Mouse (Mus musculus) B cell, adult (primary cell): ENCODE results near the gene Dlx5. TPM values are rescaled to one million over a fixed set of nuclear protein-coding genes. Genes with fewer than 3 reads are reported as not detected.

ENCODE experiments used
- total RNA-seq: library from RNA; stranded (reverse); gene quantifications from 4 replicates; pipeline ENCODE4 v1.2.4, GENCODE M21; 2023; ENCODE audit not compliant: inconsistent age

The Dlx5 gene
- total RNA-seq, result not detected in 4 replicates

DNA sequence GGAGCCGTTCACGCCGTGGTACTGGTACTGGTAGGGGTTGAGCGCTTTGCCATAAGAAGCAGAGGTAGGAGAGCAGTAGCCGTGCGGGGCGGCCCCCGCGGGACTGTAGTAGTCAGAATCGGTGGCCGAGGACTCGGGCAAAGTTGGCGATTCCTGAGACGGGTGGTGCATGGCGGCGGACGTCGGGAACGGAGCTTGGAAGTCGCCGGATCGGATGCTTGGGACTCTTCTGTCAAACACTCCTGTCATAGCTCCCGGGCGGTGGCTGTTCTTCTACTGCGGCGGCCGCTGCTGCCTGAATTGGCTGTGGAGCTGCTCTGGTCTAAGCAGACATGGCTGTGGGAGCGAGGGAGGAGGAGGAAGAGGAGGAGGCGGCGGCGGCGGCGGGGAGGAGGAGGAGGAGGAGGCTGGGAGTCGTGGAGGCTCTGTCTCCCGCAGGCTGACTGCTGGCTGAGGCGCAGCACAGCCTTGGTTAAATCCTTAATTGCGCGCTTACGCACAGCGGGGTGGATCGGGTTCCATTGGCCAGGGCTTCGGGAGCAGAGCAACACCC, at the start of gene Dlx5:
TSS of gene Dlx5 (minus strand) at position 448 of the 553 bp plus-strand sequence.

DNA sequence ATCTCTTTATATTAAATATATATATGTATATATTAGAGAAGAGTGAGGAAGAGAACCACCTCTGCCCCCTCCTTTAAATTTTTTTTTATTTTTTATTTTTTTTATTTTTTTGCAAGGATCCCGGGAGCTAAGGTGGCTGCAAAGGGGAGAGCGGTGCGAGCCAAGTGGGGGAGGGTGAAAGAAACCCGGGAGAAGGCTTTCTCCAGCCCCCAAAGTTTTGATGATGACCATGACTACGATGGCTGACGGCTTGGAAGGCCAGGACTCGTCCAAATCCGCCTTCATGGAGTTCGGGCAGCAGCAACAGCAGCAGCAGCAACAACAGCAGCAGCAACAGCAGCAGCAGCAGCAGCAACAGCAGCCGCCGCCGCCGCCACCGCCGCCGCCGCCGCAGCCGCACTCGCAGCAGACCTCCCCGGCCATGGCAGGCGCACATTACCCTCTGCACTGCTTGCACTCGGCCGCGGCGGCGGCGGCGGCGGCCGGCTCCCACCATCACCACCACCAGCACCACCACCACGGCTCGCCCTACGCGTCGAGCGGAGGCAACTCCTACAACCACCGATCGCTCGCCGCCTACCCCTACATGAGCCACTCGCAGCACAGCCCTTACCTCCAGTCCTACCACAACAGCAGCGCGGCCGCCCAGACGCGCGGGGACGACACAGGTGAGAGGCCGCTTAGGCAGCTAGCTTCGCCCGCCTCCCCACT, 18.6 kb downstream of the Dlx5 start, which contains the start of gene Dlx6:
TSS of gene Dlx6 (plus strand) at position 175 of the 711 bp plus-strand sequence.

Other genes with a start within 250 kb of the Dlx5 start
- gene Dlx6, start 18.8 kb downstream of the Dlx5 start, total RNA-seq, result not detected in 4 replicates
- 3.8 to 4.8 TPM (median 4.5 TPM) in 4 replicates for gene Sdhaf3, start 73.9 kb upstream of the Dlx5 start, total RNA-seq